ENCODE assay signal across 12 mouse cellular contexts in genomic region chr7:142462190-142462589, GRCm38 (mm10). TPM values are rescaled to one million over a fixed set of nuclear protein-coding genes. Genes with fewer than 3 reads are reported as not detected.
DNase-seq lines count a peak whose midpoint lies in the region; ATAC-seq and TF ChIP-seq lines count a peak whose summit lies in the region.
"Had no signal": no experiment of that assay in that cellular context is flagged by ENCODE, and none has a peak within 500 bp of the region (broad histone marks: within the 10 kb centered on the region; RNA-seq: fewer than 3 reads in every experiment).

No protein-coding gene starts in this region.

- H3K36me3 ChIP-seq in lung, postnatal 0 days (ENCODE audit: insufficient read depth, low read length): no peaks in the 10 kb centered on the region
- no peaks in the 10 kb centered on the region for H3K36me3 ChIP-seq in embryonic facial prominence, embryonic 12.5 days
- H3K36me3 ChIP-seq in heart, postnatal 0 days (replicated peaks; ENCODE audit: control insufficient read depth, insufficient read depth, low read length): no peaks in the 10 kb centered on the region
- H3K36me3 ChIP-seq in small intestine, adult 2 months (ENCODE audit: control insufficient read depth, insufficient read depth, low read length): no peaks in the 10 kb centered on the region
- H3K36me3 ChIP-seq in kidney, embryonic 14.5 days (ENCODE audit: control insufficient read depth, insufficient read depth, low read length): no peaks in the 10 kb centered on the region
- H3K36me3 ChIP-seq: G1E; neural tube, embryonic 13.5 days; stomach, embryonic 15.5 days had no signal

- H3K9me3 ChIP-seq in lung, postnatal 0 days (ENCODE audit: low read length): no peaks in the 10 kb centered on the region
- no peaks in the 10 kb centered on the region for H3K9me3 ChIP-seq in embryonic facial prominence, embryonic 12.5 days
- no peaks in the 10 kb centered on the region for H3K9me3 ChIP-seq in heart, postnatal 0 days (replicated peaks; ENCODE audit: control insufficient read depth, low read length)
- H3K9me3 ChIP-seq in kidney, embryonic 14.5 days (ENCODE audit: control insufficient read depth, low read length): no peaks in the 10 kb centered on the region
- H3K9me3 ChIP-seq: G1E; neural tube, embryonic 13.5 days; stomach, embryonic 15.5 days had no signal

- TF ChIP-seq CTCF in lung, postnatal 0 days (IDR thresholded peaks at IDR 0.05): no peak
- TF ChIP-seq CTCF in heart, postnatal 0 days (IDR thresholded peaks at IDR 0.05; ENCODE audit: low read depth): no peak
- TF ChIP-seq CTCF in small intestine, adult 2 months (IDR thresholded peaks at IDR 0.05; ENCODE audit: extremely low read depth, insufficient read length, insufficient replicate concordance, low read depth, low read length): no peak

- no peak for TF ChIP-seq EP300 in lung, postnatal 0 days (IDR thresholded peaks at IDR 0.05)
- TF ChIP-seq EP300 in heart, postnatal 0 days (IDR thresholded peaks at IDR 0.05; ENCODE audit: low read depth): no peak

- no peak for DNase-seq in lung, postnatal 0 days (ENCODE audit: low spot score)
- DNase-seq in lung, postnatal 14 days: no peak
- no peak for DNase-seq in heart, postnatal 0 days (ENCODE audit: low spot score)
- DNase-seq in Muller cell, postnatal 12 days (ENCODE audit: inconsistent ontology term): no peak

- ATAC-seq in lung, postnatal 0 days: no peak
- ATAC-seq in embryonic facial prominence, embryonic 12.5 days (ENCODE audit: insufficient number of reproducible peaks, insufficient read depth, low FRiP score, low TSS enrichment): no peak
- ATAC-seq in heart, postnatal 0 days (ENCODE audit: insufficient read depth, low read depth): 0 out of 2 replicates have a peak, but pooled peaks have one; percentile 10
- ATAC-seq in erythroblast, adult 5-6 weeks (replicated peaks; ENCODE audit: low FRiP score, poor library complexity, severe bottlenecking): no peak
- ATAC-seq in kidney, embryonic 14.5 days (ENCODE audit: low FRiP score, low TSS enrichment): no peak

- no peak overlapping the region for H3K27ac ChIP-seq in lung, postnatal 0 days (ENCODE audit: low read length)
- H3K27ac ChIP-seq in embryonic facial prominence, embryonic 12.5 days: 0 out of 2 replicates have a peak overlapping the region, but pooled peaks have one; percentile 9
- H3K27ac ChIP-seq in heart, postnatal 0 days (ENCODE audit: low read depth): peak overlapping the region; percentile 64
- no peak overlapping the region for H3K27ac ChIP-seq in small intestine, adult 2 months (ENCODE audit: insufficient read depth, low read depth, low read length)
- no peak overlapping the region for H3K27ac ChIP-seq in kidney, embryonic 14.5 days (ENCODE audit: low read depth, low read length)
- H3K27ac ChIP-seq: neural tube, embryonic 13.5 days; stomach, embryonic 15.5 days had no signal

- no peak overlapping the region for H3K9ac ChIP-seq in lung, postnatal 0 days (replicated peaks; ENCODE audit: low read depth)
- H3K9ac ChIP-seq in embryonic facial prominence, embryonic 12.5 days: no peak overlapping the region
- peak overlapping the region; percentile 30; the same call in 1 of the 2 replicates for H3K9ac ChIP-seq in heart, postnatal 0 days (replicated peaks; ENCODE audit: low read depth, low read length)
- no peak overlapping the region for H3K9ac ChIP-seq in kidney, embryonic 14.5 days (ENCODE audit: low read depth, low read length)
- H3K9ac ChIP-seq: neural tube, embryonic 13.5 days; stomach, embryonic 15.5 days had no signal

- peak overlapping the region; percentile 19; the same call in 1 of the 2 replicates for H3K4me2 ChIP-seq in lung, postnatal 0 days (replicated peaks; ENCODE audit: low read depth, low read length)
- H3K4me2 ChIP-seq in embryonic facial prominence, embryonic 12.5 days (replicated peaks): no peak overlapping the region
- H3K4me2 ChIP-seq in heart, postnatal 0 days (ENCODE audit: low read depth, low read length): peak overlapping the region; percentile 37; the same call in 1 of the 2 replicates
- no peak overlapping the region for H3K4me2 ChIP-seq in kidney, embryonic 14.5 days (replicated peaks; ENCODE audit: low read depth, low read length)
- H3K4me2 ChIP-seq: neural tube, embryonic 13.5 days; stomach, embryonic 15.5 days had no signal

- no peak for TF ChIP-seq POLR2A in small intestine, adult 2 months (IDR thresholded peaks at IDR 0.05; ENCODE audit: low read depth, low read length)

- no peak overlapping the region for H3K4me3 ChIP-seq in lung, postnatal 0 days (ENCODE audit: low read depth, low read length)
- H3K4me3 ChIP-seq in embryonic facial prominence, embryonic 12.5 days: no peak overlapping the region
- peak overlapping the region; percentile 23; the same call in 1 of the 2 replicates for H3K4me3 ChIP-seq in heart, postnatal 0 days (ENCODE audit: low read depth, low read length)
- peak overlapping the region; percentile 55 for H3K4me3 ChIP-seq in small intestine, adult 2 months (ENCODE audit: low read depth, low read length)
- H3K4me3 ChIP-seq in kidney, embryonic 14.5 days (ENCODE audit: low read length): no peak overlapping the region
- H3K4me3 ChIP-seq: neural tube, embryonic 13.5 days; stomach, embryonic 15.5 days had no signal

- 66% methylated on average over 6 of the region's 6 CpGs for WGBS in lung, postnatal 0 days
- WGBS in embryonic facial prominence, embryonic 12.5 days: 88% methylated on average over 6 of the region's 6 CpGs
- WGBS in heart, postnatal 0 days: 57% methylated on average over 6 of the region's 6 CpGs
- WGBS in small intestine, adult 2 months: 74% methylated on average over 6 of the region's 6 CpGs
- 89% methylated on average over 6 of the region's 6 CpGs for WGBS in kidney, embryonic 14.5 days

- no peaks in the 10 kb centered on the region for H3K27me3 ChIP-seq in lung, postnatal 0 days (replicated peaks; ENCODE audit: insufficient read depth, low read length)
- H3K27me3 ChIP-seq in embryonic facial prominence, embryonic 12.5 days: no peaks in the 10 kb centered on the region
- no peaks in the 10 kb centered on the region for H3K27me3 ChIP-seq in heart, postnatal 0 days (ENCODE audit: control insufficient read depth, insufficient read depth, low read length)
- no peaks in the 10 kb centered on the region for H3K27me3 ChIP-seq in small intestine, adult 2 months (ENCODE audit: control insufficient read depth, insufficient read depth, low read length)
- no peaks in the 10 kb centered on the region for H3K27me3 ChIP-seq in kidney, embryonic 14.5 days (ENCODE audit: control insufficient read depth, insufficient read depth, low read length)
- H3K27me3 ChIP-seq: neural tube, embryonic 13.5 days; stomach, embryonic 15.5 days had no signal

- H3K4me1 ChIP-seq in lung, postnatal 0 days (ENCODE audit: insufficient read depth, low read depth, low read length): peaks cover 7% of the 10 kb centered on the region
- peaks cover 21% of the 10 kb centered on the region for H3K4me1 ChIP-seq in embryonic facial prominence, embryonic 12.5 days
- H3K4me1 ChIP-seq in heart, postnatal 0 days (ENCODE audit: control insufficient read depth, insufficient read depth): peaks cover 52% of the 10 kb centered on the region
- H3K4me1 ChIP-seq in small intestine, adult 2 months (ENCODE audit: control insufficient read depth, insufficient read depth, insufficient read length, low read length): peaks cover 3% of the 10 kb centered on the region; the same call in 1 of the 2 replicates
- peaks cover 9% of the 10 kb centered on the region for H3K4me1 ChIP-seq in kidney, embryonic 14.5 days (ENCODE audit: control insufficient read depth, insufficient read depth, low read length)

RNA-seq across cellular contexts. Expression of gene Lsp1, which starts 1.6 kb away (rescaled TPM):
- polyA plus RNA-seq in lung, postnatal 0 days (2015; fragmentation: Nextera tagmentation; extraction: Ambion mirVana): 90.8 and 92.3 TPM in 2 replicates
- 24.5 and 24.7 TPM in 2 replicates for polyA plus RNA-seq in embryonic facial prominence, embryonic 12.5 days (2016; fragmentation: Nextera tagmentation; extraction: Ambion mirVana)
- 20.8 and 84.4 TPM in 2 replicates for total RNA-seq in heart, postnatal 0 days (2014; rRNA removed; ENCODE audit: low replicate concordance)
- polyA plus RNA-seq in heart, postnatal 0 days (2015; fragmentation: Nextera tagmentation; extraction: Ambion mirVana): 47.7 and 53.1 TPM in 2 replicates
- polyA plus RNA-seq in small intestine, adult 2 months (2012; rRNA removed): 29.4 and 48.0 TPM in 2 replicates
- total RNA-seq in erythroblast, adult 5-6 weeks (2015; ENCODE audit: low replicate concordance): 119 and 155 TPM in 2 replicates
- total RNA-seq in erythroblast, adult 5-6 weeks (2017; ENCODE audit: low replicate concordance): 98.7 and 120 TPM in 2 replicates
- polyA plus RNA-seq in kidney, embryonic 14.5 days (2014; fragmentation: Nextera tagmentation; extraction: Ambion mirVana): 92.8 and 124 TPM in 2 replicates

RNA-seq across cellular contexts. Expression of gene Tnni2, which starts 20.6 kb away (rescaled TPM):
- 1.9 and 2.1 TPM in 2 replicates for polyA plus RNA-seq in lung, postnatal 0 days (2015; fragmentation: Nextera tagmentation; extraction: Ambion mirVana)
- 7.1 and 9.6 TPM in 2 replicates for polyA plus RNA-seq in embryonic facial prominence, embryonic 12.5 days (2016; fragmentation: Nextera tagmentation; extraction: Ambion mirVana)
- total RNA-seq in heart, postnatal 0 days (2014; rRNA removed; ENCODE audit: low replicate concordance): not detected in 2 replicates
- 8.9 and 9.9 TPM in 2 replicates for polyA plus RNA-seq in heart, postnatal 0 days (2015; fragmentation: Nextera tagmentation; extraction: Ambion mirVana)
- 0.35 and 2.9 TPM in 2 replicates for polyA plus RNA-seq in small intestine, adult 2 months (2012; rRNA removed)
- 19.6 TPM in 1 of 2 replicates, not detected in the other for total RNA-seq in erythroblast, adult 5-6 weeks (2015; ENCODE audit: low replicate concordance)
- 2.0 and 6.4 TPM in 2 replicates for total RNA-seq in erythroblast, adult 5-6 weeks (2017; ENCODE audit: low replicate concordance)
- 3.1 and 3.7 TPM in 2 replicates for polyA plus RNA-seq in kidney, embryonic 14.5 days (2014; fragmentation: Nextera tagmentation; extraction: Ambion mirVana)

RNA-seq across cellular contexts. Expression of gene Syt8, which starts 27.5 kb away (rescaled TPM):
- 0.47 and 1.1 TPM in 2 replicates for polyA plus RNA-seq in lung, postnatal 0 days (2015; fragmentation: Nextera tagmentation; extraction: Ambion mirVana)
- 0.35 TPM in 1 of 2 replicates, not detected in the other for polyA plus RNA-seq in embryonic facial prominence, embryonic 12.5 days (2016; fragmentation: Nextera tagmentation; extraction: Ambion mirVana)
- 18.0 TPM in 1 of 2 replicates, not detected in the other for total RNA-seq in heart, postnatal 0 days (2014; rRNA removed; ENCODE audit: low replicate concordance)
- 0.10 TPM in 1 of 2 replicates, not detected in the other for polyA plus RNA-seq in heart, postnatal 0 days (2015; fragmentation: Nextera tagmentation; extraction: Ambion mirVana)
- 1.4 and 66.8 TPM in 2 replicates for polyA plus RNA-seq in small intestine, adult 2 months (2012; rRNA removed)
- not detected in 2 replicates for total RNA-seq in erythroblast, adult 5-6 weeks (2015; ENCODE audit: low replicate concordance)
- not detected in 2 replicates for total RNA-seq in erythroblast, adult 5-6 weeks (2017; ENCODE audit: low replicate concordance)
- polyA plus RNA-seq in kidney, embryonic 14.5 days (2014; fragmentation: Nextera tagmentation; extraction: Ambion mirVana): not detected in 2 replicates
- total RNA-seq: hematopoietic stem cell, adult 5-6 weeks had no signal
- polyA plus RNA-seq: G1E; neural tube, embryonic 13.5 days had no signal

RNA-seq across cellular contexts. Expression of gene Tnnt3, which starts 36.4 kb away (rescaled TPM):
- 1.5 and 2.2 TPM in 2 replicates for polyA plus RNA-seq in lung, postnatal 0 days (2015; fragmentation: Nextera tagmentation; extraction: Ambion mirVana)
- polyA plus RNA-seq in embryonic facial prominence, embryonic 12.5 days (2016; fragmentation: Nextera tagmentation; extraction: Ambion mirVana): 4.6 and 6.9 TPM in 2 replicates
- total RNA-seq in heart, postnatal 0 days (2014; rRNA removed; ENCODE audit: low replicate concordance): 0.73 and 11.0 TPM in 2 replicates
- polyA plus RNA-seq in heart, postnatal 0 days (2015; fragmentation: Nextera tagmentation; extraction: Ambion mirVana): 2.5 and 3.2 TPM in 2 replicates
- 0.10 TPM in 1 of 2 replicates, not detected in the other for polyA plus RNA-seq in small intestine, adult 2 months (2012; rRNA removed)
- not detected in 2 replicates for total RNA-seq in erythroblast, adult 5-6 weeks (2015; ENCODE audit: low replicate concordance)
- 2.0 TPM in 1 of 2 replicates, not detected in the other for total RNA-seq in erythroblast, adult 5-6 weeks (2017; ENCODE audit: low replicate concordance)
- polyA plus RNA-seq in kidney, embryonic 14.5 days (2014; fragmentation: Nextera tagmentation; extraction: Ambion mirVana): 3.2 and 3.5 TPM in 2 replicates
- total RNA-seq: G1E had no signal
- polyA plus RNA-seq: G1E had no signal

Comparison
In these comparisons a context has a peak if more than half of its experiments do, and no peak if none do; other contexts are left out.
1. H3K27ac ChIP-seq: peak in embryonic facial prominence, embryonic 12.5 days (single experiment) and heart, postnatal 0 days (single experiment); none in lung, postnatal 0 days (single experiment), small intestine, adult 2 months (single experiment) and kidney, embryonic 14.5 days (single experiment).
2. H3K4me2 ChIP-seq: peak in lung, postnatal 0 days (single experiment) and heart, postnatal 0 days (single experiment); none in embryonic facial prominence, embryonic 12.5 days (single experiment) and kidney, embryonic 14.5 days (single experiment).
3. H3K4me3 ChIP-seq: peak in heart, postnatal 0 days (single experiment) and small intestine, adult 2 months (single experiment); none in lung, postnatal 0 days (single experiment), embryonic facial prominence, embryonic 12.5 days (single experiment) and kidney, embryonic 14.5 days (single experiment).